Mouse (Mus musculus) thymus, adult 18-20 months (tissue): ENCODE results near the gene Myh9.

ENCODE experiments used
- DNase-seq, 2 experiments: peaks; one replicate each; pipeline ENCODE4 v3.0.0; 2022; ENCODE audit warnings: mixed read lengths in 2 of 2

Myh9 gene

DNA sequence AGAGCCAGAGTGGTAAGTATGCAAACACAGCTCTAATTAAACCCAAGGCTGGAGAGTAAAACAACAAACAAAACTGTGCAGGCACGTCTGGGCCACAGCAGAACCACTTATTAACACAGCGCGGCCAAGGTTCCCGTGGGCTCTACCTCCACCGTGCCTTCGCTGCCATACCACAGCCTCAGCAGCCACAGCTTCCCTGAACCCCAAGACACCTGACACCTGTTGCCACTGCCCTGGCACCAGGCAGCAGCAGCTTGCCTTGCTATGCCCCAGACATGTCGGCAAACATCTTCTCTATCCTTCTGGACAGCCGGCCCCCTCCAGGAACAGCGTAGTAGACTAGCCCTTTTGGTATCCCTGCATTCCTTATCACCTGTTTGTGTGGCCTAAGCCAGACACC is 37.0 kb downstream of the Myh9 start:
- DNase-seq = peak in 1 of 2 experiments; percentile 57

DNA sequence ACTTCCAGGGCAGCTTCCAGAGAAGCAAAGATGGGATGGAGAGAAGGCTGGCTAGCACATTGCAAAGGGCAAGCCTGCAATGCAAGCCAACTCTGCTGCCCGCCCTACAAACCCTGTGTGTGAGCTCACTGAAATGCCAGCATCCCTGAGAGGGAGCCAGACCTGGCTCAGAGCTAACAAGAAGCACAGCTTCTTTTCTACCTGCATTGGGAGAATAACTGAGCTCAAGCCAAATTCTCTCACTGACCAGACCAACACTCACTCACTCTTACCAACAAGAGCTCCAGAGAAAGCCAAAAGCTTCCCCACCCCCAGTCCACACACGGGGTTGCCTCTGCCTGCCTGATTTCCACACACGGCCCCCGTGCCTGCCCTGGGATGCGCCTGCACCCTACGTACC is 37.5 kb downstream of the Myh9 start:
- no peak for DNase-seq

DNA sequence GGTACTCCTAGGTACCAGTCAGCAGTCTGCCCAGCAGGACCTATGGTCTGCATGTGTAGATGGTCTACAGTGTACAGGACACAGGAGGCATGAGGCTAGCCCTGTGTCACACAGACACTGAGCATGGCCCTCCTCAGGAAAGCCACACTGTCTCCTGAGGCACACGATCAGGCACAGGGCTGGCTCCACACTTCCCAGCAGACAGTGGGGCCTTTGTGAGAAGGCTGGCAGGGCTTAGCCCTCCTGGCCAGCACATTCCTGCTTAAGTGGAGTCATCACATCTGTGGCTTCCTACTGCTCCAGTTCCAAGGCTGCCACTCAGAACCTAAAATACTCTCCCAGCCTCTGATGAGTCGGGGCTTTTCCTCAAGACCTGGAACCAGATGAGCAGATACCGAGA is 38.2 kb downstream of the Myh9 start:
- DNase-seq = no peak

- DNase-seq = no peak
These were observed 39.0 kb downstream of the Myh9 start for GRCm38 (mm10) chr15:77802992-77803391.

DNA sequence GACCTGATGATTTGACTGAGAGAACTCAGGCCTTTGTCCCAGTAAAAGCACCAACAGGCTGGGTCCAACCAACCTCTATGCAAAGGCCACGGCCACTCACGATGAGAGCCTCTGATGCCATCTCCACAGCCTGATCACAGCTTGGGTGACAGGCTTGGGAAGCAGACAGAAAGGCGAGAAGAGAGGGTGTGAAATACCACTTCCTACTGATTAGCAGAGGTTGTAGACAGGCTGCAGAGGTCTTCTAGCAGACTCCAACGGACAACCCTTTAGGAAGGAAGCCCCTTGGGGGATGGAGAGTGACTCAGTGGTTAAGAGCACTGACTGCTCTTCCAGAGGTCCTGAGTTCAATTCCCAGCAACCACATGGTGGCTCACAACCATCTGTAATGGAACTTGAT is 40.8 kb downstream of the Myh9 start:
- DNase-seq = no peak

- peak; percentile 59 to 85 for DNase-seq
These were observed 41.5 kb downstream of the Myh9 start for GRCm38 (mm10) chr15:77800511-77800910.

DNA sequence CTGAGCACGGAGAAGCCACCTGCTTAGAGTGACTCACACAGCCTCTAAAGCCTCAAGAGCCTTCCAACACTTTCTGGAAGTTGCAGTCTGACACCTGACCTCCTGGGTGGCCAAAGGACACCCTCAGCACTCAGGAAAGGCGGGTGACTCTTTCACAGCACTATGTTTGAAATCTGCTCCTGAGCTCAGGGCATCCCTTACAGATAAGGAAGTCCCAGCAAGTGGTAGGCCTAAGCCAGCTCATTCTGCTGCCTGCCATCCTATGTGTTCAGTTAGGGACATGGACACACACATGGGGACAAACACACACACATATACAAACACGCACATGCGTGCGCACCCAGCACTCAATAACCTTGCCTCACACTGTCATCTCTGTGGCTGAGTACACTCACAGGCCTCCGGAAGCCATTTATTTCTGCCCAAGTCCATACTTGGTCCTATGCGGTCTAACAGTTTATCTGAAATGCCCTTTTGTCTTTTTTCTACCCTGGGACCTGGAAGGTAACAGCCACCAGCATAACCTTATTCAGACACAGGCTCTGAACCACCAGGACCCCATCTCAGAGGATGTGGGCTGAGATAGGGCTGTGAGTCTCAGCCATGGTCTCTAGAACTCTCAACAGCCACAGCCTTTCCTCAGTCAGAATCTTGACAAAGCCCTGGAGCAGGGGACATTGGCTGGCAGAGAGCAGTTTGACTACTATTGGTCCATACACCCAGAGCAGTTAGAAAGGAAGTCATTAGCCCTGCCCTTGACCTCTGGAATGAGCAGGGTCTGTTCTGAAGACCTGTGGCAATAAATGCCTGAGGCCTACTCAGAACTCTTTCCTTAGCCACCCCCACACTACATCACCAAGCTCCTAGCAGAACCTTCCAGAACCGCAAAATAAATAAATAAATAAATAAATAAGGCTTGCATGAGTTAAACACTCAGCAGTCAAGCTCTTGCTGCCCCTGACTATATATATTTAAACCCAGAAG is 42.2 kb downstream of the Myh9 start:
- DNase-seq = no peak

DNA sequence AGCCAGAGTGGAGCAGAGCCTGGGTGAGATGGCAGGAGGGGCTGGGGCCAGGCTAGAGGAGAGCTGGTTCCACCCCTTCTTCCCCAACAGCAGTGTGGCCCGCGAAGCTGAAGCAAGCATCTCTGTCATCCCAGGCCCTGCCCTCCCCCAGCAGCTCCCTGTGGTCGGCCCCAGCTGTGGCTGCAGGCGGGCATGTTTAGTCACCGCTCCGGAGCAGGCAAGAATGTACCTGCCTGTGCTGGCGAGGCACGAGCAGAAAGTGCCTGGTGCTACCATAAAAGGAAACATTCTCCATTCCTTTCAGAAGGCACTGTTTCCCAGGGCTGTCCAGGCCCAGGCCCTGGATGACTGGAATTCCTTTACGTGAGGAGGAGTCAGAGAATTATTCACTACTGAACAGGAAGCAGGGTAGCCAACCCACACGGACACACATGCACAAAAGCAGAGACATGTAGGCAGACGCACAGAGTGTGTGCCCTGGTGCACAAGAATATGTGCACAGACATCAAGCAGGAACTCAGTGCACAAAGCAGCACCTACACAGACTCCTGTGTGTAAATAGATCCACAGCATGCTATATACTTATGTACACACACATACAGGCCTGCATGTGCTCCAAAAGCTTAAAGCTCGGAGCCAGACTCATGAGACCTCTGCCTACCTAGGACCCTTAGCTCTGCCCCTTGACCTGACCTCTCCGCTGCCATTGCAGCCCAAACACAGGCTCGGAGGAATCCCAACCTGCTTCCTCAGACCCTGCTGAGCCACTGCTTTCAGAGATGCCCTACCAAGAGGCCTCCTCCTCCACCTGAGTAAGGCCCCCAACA is 43.1 kb downstream of the Myh9 start:
- DNase-seq = peak; percentile 65 to 74

- DNase-seq = no peak
These were observed 44.2 kb downstream of the Myh9 start for GRCm38 (mm10) chr15:77797609-77798411.

DNA sequence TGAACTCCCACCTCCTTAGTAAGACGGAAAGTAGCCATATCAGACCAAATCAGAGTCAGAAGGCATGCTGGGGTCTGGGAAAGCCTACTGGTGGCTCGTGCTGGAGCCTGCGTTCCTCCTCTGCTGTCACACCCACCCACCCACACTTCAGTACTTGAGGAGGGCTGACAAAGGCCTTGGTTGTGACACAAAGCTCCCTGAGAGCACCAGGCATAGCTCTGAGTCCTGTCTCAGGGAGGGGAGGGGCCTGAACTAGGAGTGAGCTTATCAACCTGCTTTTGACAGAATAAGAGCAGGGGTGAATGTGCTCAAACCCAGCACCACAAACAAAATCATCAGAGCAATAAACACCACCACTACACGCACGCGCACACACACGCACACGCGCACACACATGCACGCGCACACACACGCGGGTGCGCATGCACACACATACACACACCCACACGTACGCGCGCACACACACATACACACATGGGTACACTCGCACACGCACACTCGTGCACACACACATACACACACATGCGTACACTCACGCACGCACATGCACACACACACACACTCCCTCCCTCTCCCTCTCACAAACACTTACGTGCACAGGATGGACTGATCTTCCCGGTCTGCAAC is 45.5 kb downstream of the Myh9 start:
- no peak for DNase-seq

DNA sequence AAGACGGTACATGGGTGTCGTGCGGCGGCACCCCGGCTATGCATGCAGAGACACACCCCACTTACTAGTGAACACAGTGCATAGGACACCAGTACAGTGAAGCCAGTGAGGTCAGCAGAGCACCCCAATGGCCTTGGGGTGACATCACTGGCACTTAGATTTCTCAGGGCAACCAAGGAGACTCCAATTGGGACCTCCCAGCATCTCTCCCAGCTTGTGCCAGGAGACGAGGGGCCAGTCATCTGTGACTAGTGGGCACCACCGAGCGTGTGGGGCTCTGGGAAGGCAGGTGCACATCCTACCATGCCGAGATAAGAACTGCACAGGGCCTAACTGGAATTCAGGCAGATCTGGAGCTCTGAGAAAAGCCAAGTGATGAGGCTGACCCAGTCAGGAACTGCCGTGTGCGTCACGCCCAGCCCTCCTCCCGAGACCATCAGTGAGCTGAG is 47.0 kb downstream of the Myh9 start:
- no peak for DNase-seq

DNA sequence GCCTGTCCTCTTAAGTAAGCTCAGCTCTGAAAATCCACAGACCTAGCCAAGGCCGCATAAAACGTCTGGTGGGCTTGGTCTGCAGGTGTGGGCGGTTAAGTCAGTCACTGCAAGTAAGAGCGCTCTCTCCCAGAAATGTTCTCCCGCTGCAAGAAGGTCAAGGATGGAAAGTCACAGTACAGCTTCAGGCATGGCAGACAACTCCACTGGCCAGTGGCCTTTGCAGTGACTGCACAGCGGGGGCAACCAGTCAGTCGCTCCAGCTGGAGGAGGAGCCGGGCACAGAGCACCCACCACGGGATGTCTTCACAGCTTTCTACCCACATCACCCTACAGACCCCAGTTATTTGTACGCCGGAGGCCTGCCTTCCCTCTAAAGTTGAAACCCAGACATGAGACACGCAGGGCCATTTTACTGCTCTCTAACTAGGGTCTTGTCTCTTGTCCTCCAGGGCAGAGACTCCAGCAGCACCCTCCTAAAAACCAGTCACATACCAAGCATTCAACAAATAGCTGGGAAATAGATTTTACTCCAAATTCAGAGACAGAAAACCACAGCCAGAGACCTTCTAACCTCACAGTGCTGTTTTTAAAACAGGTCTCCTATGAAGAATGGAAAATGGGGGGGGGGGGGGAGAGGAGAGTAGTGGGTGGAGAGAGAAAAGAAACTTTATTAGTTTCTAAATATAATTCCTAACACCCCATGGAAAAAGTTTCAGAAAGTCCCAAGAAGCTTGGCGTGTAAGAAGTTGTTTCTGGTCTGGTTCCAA is 47.7 kb downstream of the Myh9 start:
- no peak for DNase-seq

DNA sequence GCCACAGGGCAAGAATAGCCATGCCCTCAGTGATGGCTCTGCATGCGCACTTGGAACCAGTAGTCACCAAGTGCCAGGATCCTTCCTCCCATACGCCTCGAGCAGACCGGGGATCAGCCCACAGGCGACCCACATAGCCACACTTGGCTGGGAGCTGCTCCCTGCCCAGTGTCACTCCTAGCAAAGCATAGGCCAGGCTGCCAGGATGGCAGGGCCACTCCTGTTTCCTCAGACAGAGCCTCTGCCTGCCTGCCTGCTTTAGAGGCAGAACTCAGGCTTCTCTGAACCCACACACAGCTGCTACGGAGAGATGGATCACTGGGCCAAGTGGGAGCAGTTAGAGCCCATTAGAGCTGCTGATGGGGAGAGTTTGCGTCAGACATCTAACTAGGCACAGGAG is 48.4 kb downstream of the Myh9 start:
- no peak for DNase-seq

DNA sequence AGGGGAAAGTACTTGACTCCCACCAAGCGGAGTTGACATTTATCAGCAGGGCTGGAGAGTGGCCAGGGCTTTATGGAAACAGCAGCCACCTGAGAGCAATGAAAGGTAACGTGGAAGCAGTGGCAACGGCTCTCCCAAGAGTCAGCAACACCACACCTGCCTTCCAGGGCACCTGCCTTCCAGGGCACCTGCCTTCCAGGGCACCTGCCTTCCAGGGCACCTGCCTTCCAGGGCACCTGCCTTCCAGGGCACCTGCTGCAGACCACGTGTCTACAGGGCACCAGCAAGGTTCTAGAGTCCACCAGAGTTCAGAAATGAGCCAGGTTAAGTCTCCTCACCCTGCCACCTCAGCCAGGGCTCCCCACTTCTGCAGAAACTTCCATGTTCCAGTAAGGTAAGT is 48.9 kb downstream of the Myh9 start:
- DNase-seq = no peak

DNA sequence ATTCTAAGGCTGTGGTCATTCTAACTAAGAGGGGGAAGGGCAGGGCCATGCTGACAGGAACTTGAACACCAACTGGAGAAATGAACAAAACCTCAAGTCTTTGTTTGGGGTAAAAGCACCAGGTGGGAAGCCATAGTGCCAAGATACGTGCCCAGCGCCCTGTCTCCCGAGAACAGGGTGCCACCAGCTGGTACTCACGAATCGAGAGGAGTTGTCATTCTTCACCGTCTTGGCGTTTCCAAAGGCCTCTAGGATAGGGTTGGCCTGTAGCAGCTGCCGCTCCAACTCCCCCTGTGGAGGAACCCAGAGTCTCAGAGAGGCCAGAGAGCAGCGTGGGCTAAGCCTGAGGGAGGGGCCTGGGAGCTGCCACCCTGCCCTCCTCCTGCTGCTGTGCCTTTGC is 49.9 kb downstream of the Myh9 start:
- no peak for DNase-seq

DNA sequence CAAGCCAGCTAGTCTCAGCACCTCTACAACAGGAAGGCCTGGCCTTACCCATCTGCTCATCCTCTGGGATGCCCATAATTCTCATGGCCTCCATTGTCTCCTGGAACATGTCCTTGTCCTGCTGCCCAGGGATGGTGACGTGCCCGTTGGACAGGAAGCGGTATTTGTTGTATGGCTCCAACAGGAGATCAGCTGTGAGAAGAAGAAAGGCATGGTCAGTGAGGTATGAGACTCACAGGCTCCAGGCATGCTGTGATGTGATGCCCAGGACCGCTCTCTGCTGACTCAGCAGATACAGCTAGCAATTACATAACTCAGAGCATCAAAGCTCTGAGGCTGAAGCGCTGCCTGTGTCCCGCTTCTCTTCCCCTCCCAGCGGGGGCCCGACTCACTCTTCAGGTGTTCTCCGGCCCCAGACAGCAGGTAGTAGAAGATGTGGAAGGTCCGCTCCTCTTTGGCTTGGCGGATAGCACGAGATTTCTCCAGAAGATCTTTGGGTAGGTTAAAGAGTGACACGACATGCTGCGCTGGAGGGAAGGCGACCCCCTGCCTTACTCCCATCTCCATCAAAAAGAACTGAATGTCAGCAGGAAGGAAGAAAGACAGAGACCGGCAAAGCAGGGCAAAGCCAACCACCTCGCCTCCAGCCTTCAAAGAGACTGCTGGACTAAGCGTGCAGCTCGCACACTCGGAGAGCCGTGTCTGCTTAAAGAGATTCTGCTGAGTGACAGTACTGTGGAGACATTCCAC is 51.1 kb downstream of the Myh9 start:
- no peak for DNase-seq

DNA sequence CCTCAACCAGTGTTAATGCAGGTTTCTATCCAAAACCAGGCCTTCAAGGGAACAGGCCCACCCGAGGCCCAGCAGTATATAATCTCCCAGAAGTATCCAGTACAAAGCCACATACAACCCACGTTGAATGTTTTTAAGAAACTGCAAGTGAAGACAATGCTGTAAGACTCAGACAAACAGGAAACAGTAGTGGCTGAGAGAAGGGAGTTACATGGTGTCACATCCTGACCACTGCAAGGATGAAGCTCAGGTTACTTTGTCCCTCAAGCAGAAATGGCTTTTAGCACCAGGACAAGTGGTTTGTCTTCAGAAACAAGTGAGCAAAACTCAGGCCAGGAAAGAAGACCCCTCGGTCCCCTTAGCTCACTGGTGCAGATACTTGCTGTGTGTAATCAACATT is 52.8 kb downstream of the Myh9 start:
- no peak for DNase-seq

DNA sequence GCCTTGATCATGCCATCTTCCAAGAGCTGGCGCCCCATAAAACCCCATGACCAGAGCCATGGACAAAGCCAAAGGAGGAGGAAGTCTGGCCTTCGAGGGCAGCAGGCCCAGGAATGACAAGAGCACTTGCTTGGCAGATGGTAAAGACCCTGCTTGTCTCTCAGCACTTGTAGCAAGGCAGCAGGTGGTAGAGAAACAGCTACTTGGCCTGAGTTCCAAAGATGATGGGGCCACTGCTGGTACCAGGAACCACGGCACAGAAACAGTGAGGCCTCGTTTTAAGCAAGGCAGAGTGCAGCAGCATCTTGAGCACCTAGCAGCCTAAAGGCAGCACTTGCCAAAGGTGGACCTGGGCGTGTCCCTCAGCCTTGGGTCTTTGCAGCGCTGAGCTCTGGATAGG is 53.6 kb downstream of the Myh9 start:
- DNase-seq = no peak

DNA sequence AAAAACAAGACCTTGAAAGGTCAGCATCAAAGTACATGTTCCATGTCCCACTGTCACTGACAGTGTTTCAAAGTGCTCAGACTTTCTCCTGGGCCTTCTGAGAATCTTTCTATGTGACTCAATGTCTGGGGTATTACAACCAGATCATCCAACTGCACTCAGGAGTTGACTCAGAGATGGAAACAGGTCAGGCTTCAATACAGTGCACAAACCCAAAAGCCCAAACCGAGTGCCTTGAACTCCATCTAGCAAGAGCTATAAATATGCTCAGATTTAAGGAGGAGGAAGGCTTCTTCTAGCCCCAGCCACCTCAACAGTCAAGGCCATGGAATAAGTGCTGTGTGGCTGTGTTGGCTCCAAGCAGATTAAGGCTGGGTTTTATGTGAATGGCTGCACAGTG is 56.2 kb downstream of the Myh9 start:
- DNase-seq = no peak

- DNase-seq = no peak
These were observed 57.7 kb downstream of the Myh9 start for GRCm38 (mm10) chr15:77784039-77784824.
